Mouse (Mus musculus): ENCODE measurements around the gene Art3.

Gene Art3

GRCm38 (mm10) chr5:92331635-92332338 lies at the start of gene Art3:
TSS of gene Art3 (plus strand) at chr5:92331827.
- DNase-seq (ENCODE audit: low spot score): no peak

GRCm38 (mm10) chr5:92282571-92282970 lies 49.1 kb upstream of the Art3 start:
- no peak for DNase-seq (ENCODE audit: low spot score)

- no peak for DNase-seq (ENCODE audit: low spot score)
These were observed 48.5 kb upstream of the Art3 start for GRCm38 (mm10) chr5:92283107-92283506.

DNA sequence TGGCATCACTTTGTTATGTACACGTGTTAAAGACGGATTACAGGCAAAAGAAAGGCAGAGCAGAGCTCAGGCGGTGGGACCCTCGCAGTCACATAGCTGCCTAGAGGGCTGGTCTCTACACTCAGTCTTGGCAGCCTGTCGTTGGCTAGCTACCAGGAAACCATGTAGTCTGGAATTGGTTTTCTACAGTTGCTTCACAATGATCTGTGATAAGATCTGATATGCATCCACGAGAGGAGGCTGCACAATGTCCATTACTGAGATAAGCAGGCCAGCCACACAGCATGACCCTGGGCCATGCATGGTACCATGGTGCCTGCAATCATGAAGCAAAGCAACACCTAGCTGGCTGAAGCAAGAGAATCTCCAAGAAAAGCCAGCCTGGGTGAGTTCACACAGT lies 43.8 kb upstream of the Art3 start:
- no peak for DNase-seq (ENCODE audit: low spot score)

GRCm38 (mm10) chr5:92291652-92292414 lies 39.8 kb upstream of the Art3 start:
- DNase-seq (ENCODE audit: low spot score): no peak

DNA sequence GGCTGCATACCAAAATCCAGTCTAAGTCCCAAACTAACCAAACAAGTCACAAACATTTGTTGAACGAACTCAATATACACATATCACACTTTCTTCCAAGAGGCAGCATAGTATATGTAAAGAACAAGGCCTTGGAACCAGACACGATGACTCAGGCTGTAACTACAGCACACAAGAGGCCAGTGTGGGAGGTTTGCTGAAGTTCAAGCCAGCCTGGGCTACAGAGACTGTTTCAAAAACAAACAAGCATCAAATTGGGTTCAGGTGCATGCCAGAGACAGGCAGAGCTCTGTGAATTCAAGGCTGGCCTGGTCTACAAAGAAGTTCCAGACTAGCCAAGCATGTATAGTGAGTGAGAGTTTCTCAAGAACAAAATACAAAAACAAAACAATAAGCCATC lies 37.1 kb upstream of the Art3 start:
- DNase-seq (ENCODE audit: low spot score): no peak

- DNase-seq (ENCODE audit: low spot score): no peak
These were observed 29.3 kb upstream of the Art3 start for GRCm38 (mm10) chr5:92302149-92302840.

DNA sequence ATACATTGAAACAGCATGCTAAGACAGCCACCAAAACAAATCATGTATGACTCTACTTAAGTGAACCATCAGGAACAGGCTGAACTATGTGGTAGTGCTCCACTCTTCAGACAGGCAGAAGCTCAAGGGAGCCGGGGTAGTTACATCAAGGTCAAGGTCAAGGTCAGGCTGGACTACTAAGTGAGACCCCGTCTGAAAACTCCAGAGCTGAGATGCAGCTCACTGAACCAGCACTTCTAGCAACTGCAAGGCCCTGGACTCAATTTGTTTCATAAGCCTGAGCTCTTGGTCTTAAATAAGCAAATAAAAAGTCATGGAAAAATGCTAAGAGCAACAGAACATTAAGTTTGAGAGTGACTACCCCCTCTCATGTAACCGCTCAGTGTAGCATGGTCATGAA lies 27.3 kb upstream of the Art3 start:
- DNase-seq (ENCODE audit: low spot score): no peak

DNA sequence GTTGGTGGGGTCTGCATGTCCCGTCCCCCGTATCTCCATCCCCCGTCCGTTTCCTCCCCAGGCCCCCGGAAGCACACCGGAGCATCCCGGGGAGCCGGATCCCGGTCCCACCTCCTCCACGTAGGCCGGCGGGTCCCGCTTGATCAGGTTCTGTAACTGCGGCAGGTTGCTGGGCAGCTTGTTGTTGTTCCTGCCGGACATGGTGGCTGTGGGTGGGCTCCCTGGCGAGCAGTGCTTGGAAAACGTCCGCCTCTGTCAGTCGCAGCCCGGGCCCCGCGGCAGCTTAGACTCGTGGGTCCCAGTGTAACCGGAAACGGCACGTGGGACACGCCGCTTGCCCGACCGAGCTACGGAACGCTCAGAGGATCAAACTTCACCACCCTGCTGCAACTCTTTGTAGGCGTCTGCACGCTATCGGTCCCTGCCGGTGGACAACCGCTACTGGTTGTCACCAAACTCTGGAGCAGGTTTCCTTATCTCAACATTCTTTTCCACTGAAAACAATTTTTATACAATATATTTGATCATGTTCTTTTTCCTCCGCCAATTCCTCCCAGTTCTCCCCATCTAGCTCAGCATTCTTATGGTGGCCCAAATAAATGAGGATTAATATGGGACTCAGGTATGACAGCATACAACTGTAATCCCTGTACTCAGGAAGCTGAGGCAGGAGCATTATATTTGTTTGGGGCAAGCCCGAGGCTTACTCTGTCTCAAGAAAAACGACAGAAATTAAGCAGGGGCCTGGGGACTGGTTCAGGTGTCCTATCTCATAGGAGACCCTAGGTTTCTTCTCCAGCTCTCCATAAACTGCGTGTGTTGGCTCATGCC lies 21.7 kb upstream of the Art3 start, which contains the start of gene Sdad1:
Gene Sdad1 (minus strand): TSS at position 799 of the 831 bp plus-strand sequence.
- DNase-seq (ENCODE audit: low spot score): peak; percentile 94

GRCm38 (mm10) chr5:92312046-92312715 lies 19.4 kb upstream of the Art3 start:
- peak; percentile 84 for DNase-seq (ENCODE audit: low spot score)

- DNase-seq (ENCODE audit: low spot score): no peak
These were observed 17.9 kb upstream of the Art3 start for GRCm38 (mm10) chr5:92313776-92314175.

- no peak for DNase-seq (ENCODE audit: low spot score)
These were observed 13.5 kb upstream of the Art3 start for GRCm38 (mm10) chr5:92318119-92318518.

GRCm38 (mm10) chr5:92318596-92318995 lies 13.0 kb upstream of the Art3 start:
- no peak for DNase-seq (ENCODE audit: low spot score)

GRCm38 (mm10) chr5:92321631-92322400 lies 9.8 kb upstream of the Art3 start:
- no peak for DNase-seq (ENCODE audit: low spot score)

DNA sequence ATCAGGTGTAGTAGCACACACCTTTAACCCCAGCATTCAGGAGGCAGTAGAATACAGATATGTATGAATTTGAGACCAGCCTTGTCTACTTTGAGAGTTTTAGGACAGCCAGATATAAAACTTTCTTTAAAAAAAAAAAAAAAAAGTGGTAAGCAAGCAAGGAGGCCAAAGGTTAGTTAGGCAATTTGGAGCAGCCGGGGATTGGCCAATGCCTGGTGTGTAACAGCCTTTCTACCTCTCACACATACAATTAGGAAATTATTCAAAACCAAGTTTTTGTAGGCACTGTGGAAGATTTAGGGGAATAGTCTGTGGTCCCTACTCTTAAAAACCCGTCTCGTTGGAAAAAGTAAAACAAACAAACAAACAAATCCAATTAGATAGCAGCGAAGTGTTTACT lies 9.0 kb upstream of the Art3 start:
- DNase-seq (ENCODE audit: low spot score): peak; percentile 24

DNA sequence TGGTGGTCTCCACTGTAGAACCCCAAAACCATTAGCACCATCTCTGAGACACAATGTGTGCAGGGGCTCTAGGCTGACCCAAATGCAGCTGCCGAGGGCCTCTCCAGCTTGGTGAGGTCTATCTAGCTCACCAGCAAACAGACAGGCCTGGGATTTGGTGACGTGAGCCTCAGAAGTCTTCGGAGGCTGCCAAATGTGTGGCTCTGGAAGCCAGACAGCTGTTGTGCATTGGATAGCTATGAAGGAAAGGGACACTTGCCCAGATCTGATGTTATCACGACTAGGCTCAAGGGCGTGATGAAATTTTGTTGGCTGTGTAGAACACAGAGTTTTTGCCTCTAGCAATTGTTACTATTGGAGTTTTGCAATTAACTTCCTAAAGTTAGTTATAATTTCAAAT lies 8.4 kb upstream of the Art3 start:
- DNase-seq (ENCODE audit: low spot score): peak; percentile 59

DNA sequence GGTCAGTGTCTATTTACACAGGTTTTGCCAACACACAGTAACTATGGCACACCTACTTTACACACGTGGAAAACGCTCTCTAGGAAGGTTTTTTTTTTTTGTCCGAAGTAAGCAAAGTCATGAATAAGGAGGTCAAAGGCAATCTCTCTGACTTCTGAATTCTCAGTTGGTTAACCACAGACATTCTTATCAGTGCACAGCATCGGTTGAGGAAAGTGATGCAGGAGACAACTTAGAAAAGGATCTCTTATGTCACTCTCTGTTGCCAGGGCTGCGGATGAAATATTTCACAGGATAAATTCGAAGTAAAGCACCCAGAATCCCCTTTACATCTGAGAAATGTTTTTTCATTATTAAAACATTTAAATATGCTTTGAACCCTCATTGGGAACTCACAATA lies 4.3 kb upstream of the Art3 start:
- DNase-seq (ENCODE audit: low spot score): no peak

GRCm38 (mm10) chr5:92327929-92328328 lies 3.7 kb upstream of the Art3 start, which contains the start of gene Cxcl9:
TSS of gene Cxcl9 (minus strand) at chr5:92328079.
- no peak for DNase-seq (ENCODE audit: low spot score)

- DNase-seq (ENCODE audit: low spot score): no peak
These were observed 505 bp upstream of the Art3 start for GRCm38 (mm10) chr5:92331122-92331521.

GRCm38 (mm10) chr5:92332359-92332840 lies 773 bp downstream of the Art3 start:
- peak; percentile 50 for DNase-seq (ENCODE audit: low spot score)
